Mouse (Mus musculus): ENCODE results near the gene Pdcd5. TPM values are rescaled to one million over a fixed set of nuclear protein-coding genes. Genes with fewer than 3 reads are reported as not detected.

The Pdcd5 gene
- 56.2 and 68.9 TPM in 2 replicates for polyA plus RNA-seq (2012; ENCODE audit: insufficient read depth, insufficient read length, missing spikeins)

DNA sequence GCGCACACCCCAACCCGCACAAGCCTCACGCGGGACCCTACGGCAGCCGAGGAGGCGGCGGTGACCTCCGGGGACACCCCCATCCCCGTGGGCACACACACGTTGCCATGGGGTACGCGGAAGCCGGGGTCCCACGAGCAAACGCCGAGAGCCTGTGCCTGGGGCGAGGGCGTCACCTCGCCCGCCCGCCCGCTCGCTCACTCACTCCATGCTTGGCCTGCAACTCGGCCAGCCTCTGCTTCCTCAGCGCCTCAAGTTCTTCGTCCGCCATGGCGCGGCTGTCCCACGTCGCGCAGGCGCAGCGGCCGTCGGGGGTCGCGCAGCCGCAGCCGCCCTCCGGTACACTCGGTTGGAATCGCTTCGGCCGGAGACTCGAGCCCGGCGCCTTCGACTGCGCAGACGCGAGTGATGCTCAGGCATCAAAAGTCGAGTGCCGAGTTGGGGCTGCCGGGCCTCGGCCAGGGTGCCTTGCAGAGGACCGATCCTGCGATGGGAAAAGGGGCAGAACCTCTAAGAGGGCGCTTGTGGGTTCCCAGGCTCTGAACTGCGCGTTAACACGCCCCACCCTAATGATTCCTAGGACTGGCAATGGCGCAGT is at the start of gene Pdcd5:
Gene Pdcd5, minus strand, starts transcription at position 421 of the 598 bp plus-strand sequence.
- H3K4me1 ChIP-seq (ENCODE audit: control insufficient read depth, insufficient read depth, low read length) = no peaks in the 10 kb centered on the region
- H3K27ac ChIP-seq (ENCODE audit: insufficient read depth, low read depth, low read length) = no peak within 1 kb of the TSS
- peak within 1 kb of the TSS; percentile 83 for H3K4me3 ChIP-seq (ENCODE audit: insufficient read depth, low read length)

DNA sequence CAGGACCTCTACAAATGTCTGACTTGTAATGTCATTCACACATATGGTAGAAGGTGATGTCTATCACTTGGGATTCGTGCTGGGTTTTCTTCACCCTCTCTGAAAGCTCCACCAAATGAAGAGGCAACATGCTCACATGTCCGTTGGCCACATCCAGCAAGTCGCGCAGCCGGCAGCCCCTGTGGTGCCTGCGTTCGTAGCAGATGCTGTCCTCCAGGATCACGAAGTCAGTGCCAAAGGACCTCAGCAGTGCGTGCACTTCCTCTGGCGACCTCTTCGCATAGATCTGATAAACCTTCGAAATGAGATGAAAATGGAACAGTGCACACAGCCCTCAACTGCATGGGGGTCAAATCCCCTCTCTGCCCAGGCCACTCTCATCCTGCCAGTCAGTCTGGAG is 45.3 kb upstream of the Pdcd5 start:
- no peak for TF ChIP-seq POLR2A (IDR thresholded peaks at IDR 0.05; ENCODE audit: borderline replicate concordance, low read depth, low read length)
- TF ChIP-seq CTCF (IDR thresholded peaks at IDR 0.05; ENCODE audit: low read depth, low read length) = no peak
- Histone ChIP-seq H3K27ac (ENCODE audit: insufficient read depth, low read depth, low read length) (no peak overlapping the region), H3K4me3 (ENCODE audit: insufficient read depth, low read length) (no peak overlapping the region), H3K4me1 (ENCODE audit: control insufficient read depth, insufficient read depth, low read length) (no peaks in the 10 kb centered on the region)

More for the DNA sequence above, at the start of gene Pdcd5:
- TF ChIP-seq CTCF (IDR thresholded peaks at IDR 0.05; ENCODE audit: low read depth, low read length) = no peak

DNA sequence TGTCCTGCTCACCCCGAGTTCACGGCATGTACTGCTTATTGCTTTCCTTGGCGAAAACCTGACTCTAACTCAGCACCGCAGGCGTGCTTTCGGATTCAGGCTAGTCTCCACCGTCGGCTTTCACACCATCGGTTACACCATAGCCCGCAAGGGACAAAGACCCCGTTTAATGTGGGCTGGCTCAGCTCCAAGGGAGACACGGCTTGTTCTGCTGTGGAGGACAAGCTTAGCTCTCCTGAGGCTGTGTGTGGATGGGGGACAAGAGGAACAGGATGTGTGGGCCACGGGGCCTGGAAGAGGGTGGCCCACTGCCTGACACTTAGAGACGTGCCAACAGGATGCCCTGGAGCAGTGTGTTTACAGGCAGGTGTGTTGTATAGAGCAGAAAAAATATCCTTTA is 44.8 kb upstream of the Pdcd5 start:
- Histone ChIP-seq H3K27ac (ENCODE audit: insufficient read depth, low read depth, low read length) (no peak overlapping the region), H3K4me1 (ENCODE audit: control insufficient read depth, insufficient read depth, low read length) (no peaks in the 10 kb centered on the region), H3K4me3 (ENCODE audit: insufficient read depth, low read length) (no peak overlapping the region)
- no peak for TF ChIP-seq CTCF (IDR thresholded peaks at IDR 0.05; ENCODE audit: low read depth, low read length)

DNA sequence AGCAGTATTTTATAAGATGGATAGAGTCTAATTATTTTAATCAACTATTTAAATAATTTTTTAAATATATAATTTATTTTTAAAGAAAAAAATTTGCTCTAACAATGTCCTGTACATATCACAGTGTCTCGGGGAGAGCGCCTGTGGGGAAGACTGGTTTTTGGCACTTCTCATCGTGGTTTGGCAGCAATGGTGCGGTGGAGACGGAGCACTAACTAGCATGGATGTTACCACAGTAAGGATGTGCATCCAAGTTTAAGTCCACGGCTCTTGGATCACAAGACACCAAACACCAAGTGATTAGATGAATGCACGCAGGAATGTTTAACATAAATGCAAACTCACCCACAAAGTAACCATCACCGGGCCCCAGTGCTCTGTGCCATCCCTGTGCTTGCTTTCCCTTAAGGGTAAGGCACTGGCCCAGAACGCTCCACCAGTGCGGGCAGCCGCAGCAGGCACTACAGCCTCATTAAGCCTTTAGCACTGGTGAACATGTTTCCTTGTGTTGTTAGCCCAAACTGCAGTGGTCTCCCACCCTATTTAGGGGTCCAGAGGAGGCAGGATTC is 41.5 kb upstream of the Pdcd5 start:
- no peaks in the 10 kb centered on the region for H3K4me1 ChIP-seq (ENCODE audit: control insufficient read depth, insufficient read depth, low read length)
- TF ChIP-seq POLR2A (IDR thresholded peaks at IDR 0.05; ENCODE audit: borderline replicate concordance, low read depth, low read length) (no peak), CTCF (IDR thresholded peaks at IDR 0.05; ENCODE audit: low read depth, low read length) (no peak)
- H3K27ac ChIP-seq (ENCODE audit: insufficient read depth, low read depth, low read length) = no peak overlapping the region
- H3K4me3 ChIP-seq (ENCODE audit: insufficient read depth, low read length) = no peak overlapping the region

DNA sequence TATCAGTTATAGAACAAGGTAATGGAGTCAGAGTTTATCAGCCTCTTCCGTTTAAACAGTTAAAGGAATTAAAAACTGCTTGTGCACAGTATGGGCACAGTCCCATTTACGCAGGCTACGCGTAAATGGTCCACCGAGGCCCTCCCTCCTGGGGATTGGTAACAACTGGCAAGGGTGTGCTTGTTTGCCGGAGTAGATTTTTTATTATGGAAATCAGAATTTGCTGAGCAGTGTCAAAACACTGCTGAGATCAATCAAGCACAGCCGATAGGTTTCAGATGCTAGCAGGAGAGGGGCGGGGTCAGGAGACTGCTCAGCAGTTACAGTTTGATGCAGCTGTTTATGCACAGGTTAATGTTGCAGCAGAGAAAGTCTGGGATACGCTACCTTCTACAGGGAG is 41.0 kb upstream of the Pdcd5 start:
- Histone ChIP-seq H3K4me1 (ENCODE audit: control insufficient read depth, insufficient read depth, low read length) (no peaks in the 10 kb centered on the region), H3K4me3 (ENCODE audit: insufficient read depth, low read length) (no peak overlapping the region)
- TF ChIP-seq POLR2A (IDR thresholded peaks at IDR 0.05; ENCODE audit: borderline replicate concordance, low read depth, low read length) (no peak), CTCF (IDR thresholded peaks at IDR 0.05; ENCODE audit: low read depth, low read length) (no peak)

DNA sequence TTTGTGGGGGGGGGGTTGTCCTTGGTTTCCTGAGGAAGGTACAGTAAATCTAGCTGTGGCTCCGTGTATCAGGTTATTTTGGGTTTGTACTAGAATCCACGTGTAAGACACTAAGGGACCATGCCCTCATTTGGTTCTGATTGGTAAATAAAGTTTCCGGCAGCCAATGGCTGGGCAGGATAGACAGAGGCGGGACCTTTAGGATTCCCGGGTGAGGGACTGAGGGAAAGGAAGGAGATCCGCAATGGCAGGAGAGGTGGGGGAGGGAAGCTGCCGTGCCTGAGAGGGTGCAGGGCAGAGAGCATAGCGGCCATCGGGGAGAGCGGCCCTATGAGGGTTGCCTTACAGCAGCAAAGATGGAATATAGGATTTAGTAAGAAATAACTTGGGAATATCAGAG is 39.9 kb upstream of the Pdcd5 start:
- Histone ChIP-seq H3K4me1 (ENCODE audit: control insufficient read depth, insufficient read depth, low read length) (no peaks in the 10 kb centered on the region), H3K27ac (ENCODE audit: insufficient read depth, low read depth, low read length) (no peak overlapping the region), H3K4me3 (ENCODE audit: insufficient read depth, low read length) (peak overlapping the region; percentile 12; the same call in 1 of the 2 replicates)
- TF ChIP-seq CTCF (IDR thresholded peaks at IDR 0.05; ENCODE audit: low read depth, low read length) = no peak
- no peak for TF ChIP-seq POLR2A (IDR thresholded peaks at IDR 0.05; ENCODE audit: borderline replicate concordance, low read depth, low read length)

More for the DNA sequence above, 41.0 kb upstream of the Pdcd5 start:
- no peak overlapping the region for H3K27ac ChIP-seq (ENCODE audit: insufficient read depth, low read depth, low read length)

DNA sequence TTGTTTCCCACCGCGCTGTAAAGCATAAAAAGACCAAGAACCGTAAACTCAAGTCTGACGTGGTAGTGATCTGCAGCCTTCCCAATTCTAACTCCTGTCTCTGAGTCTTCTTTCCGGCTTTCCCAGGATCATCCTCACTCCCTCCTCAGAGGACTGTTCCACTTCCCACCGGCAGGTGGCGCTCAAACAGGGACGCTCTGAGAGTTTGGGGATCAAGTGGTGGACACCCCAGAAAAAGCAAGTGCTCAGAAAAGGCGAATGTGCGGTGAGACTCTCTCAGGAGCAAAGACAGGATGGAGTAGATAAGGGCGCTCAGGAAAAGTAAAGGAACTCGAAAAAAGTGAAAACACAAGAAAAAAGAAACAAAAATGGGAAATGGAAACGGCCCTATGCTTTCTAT is 39.4 kb upstream of the Pdcd5 start:
- no peak for TF ChIP-seq POLR2A (IDR thresholded peaks at IDR 0.05; ENCODE audit: borderline replicate concordance, low read depth, low read length)
- TF ChIP-seq CTCF (IDR thresholded peaks at IDR 0.05; ENCODE audit: low read depth, low read length) = peak; percentile 98
- Histone ChIP-seq H3K4me3 (ENCODE audit: insufficient read depth, low read length) (peak overlapping the region; percentile 12; the same call in 1 of the 2 replicates), H3K27ac (ENCODE audit: insufficient read depth, low read depth, low read length) (no peak overlapping the region), H3K4me1 (ENCODE audit: control insufficient read depth, insufficient read depth, low read length) (no peaks in the 10 kb centered on the region)

DNA sequence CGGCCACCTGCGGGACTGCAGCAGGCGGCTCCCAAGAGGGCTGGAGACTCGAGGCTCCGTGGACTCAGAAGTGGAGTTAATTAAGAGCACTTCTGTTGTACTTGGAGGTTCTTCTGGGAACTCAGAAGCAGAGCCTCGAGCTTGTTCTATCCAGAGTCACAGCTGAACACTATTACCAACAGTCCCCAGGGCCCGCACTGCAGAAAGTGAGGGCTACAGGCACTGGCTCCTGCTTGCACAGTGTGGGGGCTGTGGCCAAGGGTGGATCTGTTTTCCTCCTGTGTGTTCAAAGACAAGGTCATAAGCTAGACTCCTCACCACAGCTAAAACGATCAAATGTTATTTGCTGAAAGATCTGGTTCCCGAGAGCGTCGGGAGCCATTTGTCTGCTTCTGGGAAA is 38.9 kb upstream of the Pdcd5 start:
- H3K4me3 ChIP-seq (ENCODE audit: insufficient read depth, low read length) = no peak overlapping the region
- H3K4me1 ChIP-seq (ENCODE audit: control insufficient read depth, insufficient read depth, low read length) = no peaks in the 10 kb centered on the region
- no peak overlapping the region for H3K27ac ChIP-seq (ENCODE audit: insufficient read depth, low read depth, low read length)
- TF ChIP-seq CTCF (IDR thresholded peaks at IDR 0.05; ENCODE audit: low read depth, low read length) = no peak
- no peak for TF ChIP-seq POLR2A (IDR thresholded peaks at IDR 0.05; ENCODE audit: borderline replicate concordance, low read depth, low read length)

DNA sequence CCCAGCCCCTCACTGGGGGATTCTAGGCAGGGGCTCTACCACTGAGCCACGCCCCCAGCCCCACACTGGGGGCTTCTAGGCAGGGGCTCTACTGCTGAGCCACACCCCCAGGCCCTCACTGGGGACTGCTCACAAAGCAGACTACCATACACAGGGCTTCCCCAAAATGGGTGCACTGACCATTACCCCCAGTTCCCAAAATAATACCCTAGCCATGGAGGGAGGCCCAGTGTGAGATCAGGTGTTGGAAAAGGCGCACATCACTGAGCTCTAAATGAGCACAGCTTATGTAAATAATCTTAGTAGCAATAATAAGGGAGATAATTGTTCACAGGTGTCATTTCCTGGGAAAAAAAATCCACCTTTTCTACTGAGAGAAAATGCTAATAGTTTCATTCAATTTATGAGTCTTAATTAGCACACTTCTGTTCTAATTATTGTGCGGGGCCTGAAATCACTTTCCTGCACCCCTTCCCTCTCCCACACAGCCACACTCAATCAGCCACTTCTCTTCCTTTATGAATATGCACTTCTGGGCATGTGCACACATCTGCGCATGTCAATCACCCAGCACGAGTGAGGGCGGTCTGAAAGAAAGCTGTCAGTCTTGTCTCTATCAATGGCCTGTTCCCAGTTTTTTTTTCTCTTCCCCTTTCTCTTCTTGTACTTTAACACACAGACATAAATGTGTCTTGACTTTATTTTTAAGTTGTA is 36.2 kb upstream of the Pdcd5 start:
- Histone ChIP-seq H3K4me3 (ENCODE audit: insufficient read depth, low read length) (no peak overlapping the region), H3K27ac (ENCODE audit: insufficient read depth, low read depth, low read length) (no peak overlapping the region), H3K4me1 (ENCODE audit: control insufficient read depth, insufficient read depth, low read length) (no peaks in the 10 kb centered on the region)
- TF ChIP-seq CTCF (IDR thresholded peaks at IDR 0.05; ENCODE audit: low read depth, low read length) = no peak
- no peak for TF ChIP-seq POLR2A (IDR thresholded peaks at IDR 0.05; ENCODE audit: borderline replicate concordance, low read depth, low read length)

DNA sequence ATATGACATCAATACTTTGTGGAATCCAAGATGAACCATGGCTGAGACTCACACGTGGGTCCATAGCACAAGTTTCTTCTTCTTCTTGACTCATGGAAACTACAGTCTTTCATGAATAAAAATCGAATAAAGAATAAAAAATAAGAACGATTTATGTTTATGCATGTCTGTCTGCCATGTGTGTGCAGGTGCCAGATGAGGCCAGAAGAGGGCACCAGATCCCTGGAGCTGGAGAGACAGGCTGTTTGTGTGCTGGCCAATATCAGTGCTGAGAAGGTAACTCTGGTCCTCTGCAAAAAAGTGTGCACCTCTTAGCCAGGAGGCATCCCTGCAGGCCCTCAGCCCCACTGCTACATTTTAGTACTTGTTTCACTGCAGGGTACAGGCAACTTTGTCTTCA is 34.2 kb upstream of the Pdcd5 start:
- TF ChIP-seq POLR2A (IDR thresholded peaks at IDR 0.05; ENCODE audit: borderline replicate concordance, low read depth, low read length) = no peak
- no peak for TF ChIP-seq CTCF (IDR thresholded peaks at IDR 0.05; ENCODE audit: low read depth, low read length)
- Histone ChIP-seq H3K4me3 (ENCODE audit: insufficient read depth, low read length) (no peak overlapping the region), H3K4me1 (ENCODE audit: control insufficient read depth, insufficient read depth, low read length) (no peaks in the 10 kb centered on the region), H3K27ac (ENCODE audit: insufficient read depth, low read depth, low read length) (no peak overlapping the region)

All from bone marrow macrophage, adult 2 months (primary cell).